Mouse (Mus musculus) neural tube, embryonic 13.5 days (tissue): Measurements from ENCODE around the gene Cyp4f14. TPM values are rescaled to one million over a fixed set of nuclear protein-coding genes. Genes with fewer than 3 reads are reported as not detected.

Source experiments
- ATAC-seq: fragments of 200-750 bp; cut with Nextera tagmentation; 2 replicates; pipeline ENCODE4 v1.8.0; 2017; ENCODE audit warnings: low read depth, mild to moderate bottlenecking, moderate TSS enrichment, moderate library complexity
- H3K27ac ChIP-seq: fragments of 300-500 bp; sonication (generic); replicated peaks from 2 replicates; pipeline ENCODE4 v1.5.1; 2015; ENCODE audit warnings: moderate library complexity, mild to moderate bottlenecking, inconsistent platforms
- H3K27me3 ChIP-seq: fragments of 300-500 bp; sonication (generic); 2 replicates; pipeline ENCODE4 v1.6.1; 2015; ENCODE audit warnings: mild to moderate bottlenecking, inconsistent platforms
- H3K36me3 ChIP-seq: fragments of 300-500 bp; sonication (generic); 2 replicates; pipeline ENCODE4 v1.6.1; 2015; ENCODE audit warnings: mild to moderate bottlenecking, inconsistent platforms
- H3K4me1 ChIP-seq: fragments of 300-500 bp; sonication (generic); replicated peaks from 2 replicates; pipeline ENCODE4 v1.6.1; 2015; ENCODE audit warnings: inconsistent platforms
- H3K4me2 ChIP-seq: fragments of 300-500 bp; sonication (generic); 2 replicates; pipeline ENCODE4 v1.6.1; 2015; ENCODE audit warnings: inconsistent platforms, mild to moderate bottlenecking, moderate library complexity
- H3K4me3 ChIP-seq: fragments of 300-500 bp; sonication (generic); 2 replicates; pipeline ENCODE4 v1.5.1; 2015; ENCODE audit warnings: mild to moderate bottlenecking, inconsistent platforms
- H3K9ac ChIP-seq: fragments of 300-500 bp; sonication (generic); 2 replicates; pipeline ENCODE4 v1.6.1; 2015; ENCODE audit warnings: moderate library complexity, mild to moderate bottlenecking, inconsistent platforms
- H3K9me3 ChIP-seq: fragments of 300-500 bp; sonication (generic); 2 replicates; pipeline ENCODE4 v1.6.1; 2016; ENCODE audit warnings: inconsistent platforms
- WGBS: fragments of 180-500 bp; shearing (Covaris S2); methylation state at CpG from one replicate; pipeline ENCODE4 v1.1.7; 2015; 5-methylcytosine and 5-hydroxymethylcytosine counted together
- polyA plus RNA-seq: library from polyadenylated mRNA; unstranded; fragments of >200 nt; fragmentation: Nextera tagmentation; extraction: Ambion mirVana; gene quantifications from 2 replicates; pipeline ENCODE4 v1.2.1, GENCODE M21; 2015

Cyp4f14 gene
- not detected in 2 replicates for polyA plus RNA-seq

GRCm38 (mm10) chr17:32917131-32917530 is at the start of gene Cyp4f14:
Gene Cyp4f14 (minus strand): TSS chr17:32917342.
- Histone ChIP-seq H3K9ac (no peak within 1 kb of the TSS), H3K36me3 (no peaks in the 10 kb centered on the region), H3K4me3 (no peak within 1 kb of the TSS), H3K9me3 (peaks cover 10% of the 10 kb centered on the region), H3K4me2 (no peak within 1 kb of the TSS), H3K27ac (no peak within 1 kb of the TSS), H3K4me1 (no peaks in the 10 kb centered on the region), H3K27me3 (peaks cover 3% of the 10 kb centered on the region; the same call in 1 of the 2 replicates)
- no peak for ATAC-seq
- WGBS: 74% methylated on average over 2 of the region's 2 CpGs

- H3K4me1 ChIP-seq: peaks cover 18% of the 10 kb centered on the region
- no peaks in the 10 kb centered on the region for H3K27me3 ChIP-seq
- H3K36me3 ChIP-seq: no peaks in the 10 kb centered on the region
- H3K27ac ChIP-seq: peak within 1 kb of the TSS; percentile 84
- H3K4me2 ChIP-seq: peak within 1 kb of the TSS; percentile 84
- H3K9me3 ChIP-seq: no peaks in the 10 kb centered on the region
- peak within 1 kb of the TSS; percentile 81 for H3K9ac ChIP-seq
- H3K4me3 ChIP-seq: peak within 1 kb of the TSS; percentile 84
- WGBS: 0% methylated on average over 33 of the region's 33 CpGs
- peak; percentile 99 for ATAC-seq
Observed at GRCm38 (mm10) chr17:32965623-32966290, 48.6 kb upstream of the Cyp4f14 start, which contains the start of gene Zfp472. Gene Zfp472 (plus strand): TSS chr17:32965814.

GRCm38 (mm10) chr17:32965253-32965622 is 48.1 kb upstream of the Cyp4f14 start:
- Histone ChIP-seq H3K4me3 (peak overlapping the region; percentile 84), H3K4me2 (peak overlapping the region; percentile 84), H3K4me1 (peaks cover 18% of the 10 kb centered on the region), H3K9me3 (no peaks in the 10 kb centered on the region), H3K27me3 (no peaks in the 10 kb centered on the region), H3K36me3 (no peaks in the 10 kb centered on the region), H3K27ac (peak overlapping the region; percentile 39; the same call in 1 of the 2 replicates), H3K9ac (peak overlapping the region; percentile 81)
- under 1% methylated on average over 14 of the region's 14 CpGs for WGBS
- ATAC-seq: peak; percentile 68

GRCm38 (mm10) chr17:32951441-32951840 is 34.3 kb upstream of the Cyp4f14 start:
- peaks cover 4% of the 10 kb centered on the region for H3K4me1 ChIP-seq
- no peak overlapping the region for H3K9ac ChIP-seq
- no peak overlapping the region for H3K4me2 ChIP-seq
- peaks cover 4% of the 10 kb centered on the region; the same call in 1 of the 2 replicates for H3K9me3 ChIP-seq
- H3K27me3 ChIP-seq: no peaks in the 10 kb centered on the region
- H3K36me3 ChIP-seq: no peaks in the 10 kb centered on the region
- no peak for ATAC-seq
- H3K27ac ChIP-seq: no peak overlapping the region
- 34% methylated on average over 16 of the region's 16 CpGs for WGBS
- H3K4me3 ChIP-seq: no peak overlapping the region

GRCm38 (mm10) chr17:32951006-32951405 is 33.9 kb upstream of the Cyp4f14 start:
- no peak overlapping the region for H3K9ac ChIP-seq
- 83% methylated on average over 11 of the region's 11 CpGs for WGBS
- no peaks in the 10 kb centered on the region for H3K27me3 ChIP-seq
- peaks cover 8% of the 10 kb centered on the region for H3K4me1 ChIP-seq
- peaks cover 4% of the 10 kb centered on the region; the same call in 1 of the 2 replicates for H3K9me3 ChIP-seq
- H3K27ac ChIP-seq: no peak overlapping the region
- H3K36me3 ChIP-seq: no peaks in the 10 kb centered on the region
- H3K4me3 ChIP-seq: no peak overlapping the region
- H3K4me2 ChIP-seq: no peak overlapping the region
- no peak for ATAC-seq

GRCm38 (mm10) chr17:32950136-32950535 is 33.0 kb upstream of the Cyp4f14 start:
- no peak for ATAC-seq
- 89% methylated on average over 3 of the region's 3 CpGs for WGBS
- Histone ChIP-seq H3K36me3 (no peaks in the 10 kb centered on the region), H3K4me1 (peaks cover 8% of the 10 kb centered on the region), H3K9ac (no peak overlapping the region), H3K9me3 (peaks cover 4% of the 10 kb centered on the region; the same call in 1 of the 2 replicates), H3K4me2 (no peak overlapping the region), H3K27ac (no peak overlapping the region), H3K4me3 (no peak overlapping the region), H3K27me3 (no peaks in the 10 kb centered on the region)

- H3K9ac ChIP-seq: peak within 1 kb of the TSS; percentile 58
- no peak within 1 kb of the TSS; the same call in 1 of the 2 replicates for H3K27ac ChIP-seq
- no peaks in the 10 kb centered on the region for H3K36me3 ChIP-seq
- 35% methylated on average over 12 of the region's 12 CpGs for WGBS
- peaks cover 8% of the 10 kb centered on the region for H3K4me1 ChIP-seq
- peaks cover 4% of the 10 kb centered on the region; the same call in 1 of the 2 replicates for H3K9me3 ChIP-seq
- peak within 1 kb of the TSS; percentile 62 for H3K4me2 ChIP-seq
- H3K27me3 ChIP-seq: no peaks in the 10 kb centered on the region
- H3K4me3 ChIP-seq: peak within 1 kb of the TSS; percentile 45
- peak; percentile 95 for ATAC-seq
Observed at GRCm38 (mm10) chr17:32947215-32947914, 30.2 kb upstream of the Cyp4f14 start, which contains the start of gene Cyp4f13. Gene Cyp4f13 (minus strand): TSS chr17:32947402.

- 69% methylated on average over 9 of the region's 9 CpGs for WGBS
- Histone ChIP-seq H3K9ac (peak overlapping the region; percentile 58), H3K4me2 (peak overlapping the region; percentile 62), H3K9me3 (peaks cover 4% of the 10 kb centered on the region; the same call in 1 of the 2 replicates), H3K27ac (no peak overlapping the region), H3K27me3 (no peaks in the 10 kb centered on the region), H3K4me1 (peaks cover 8% of the 10 kb centered on the region), H3K36me3 (no peaks in the 10 kb centered on the region), H3K4me3 (peak overlapping the region; percentile 45)
- no peak for ATAC-seq
Observed at GRCm38 (mm10) chr17:32946716-32947115, 29.6 kb upstream of the Cyp4f14 start.

GRCm38 (mm10) chr17:32944402-32945035 is 27.4 kb upstream of the Cyp4f14 start:
- H3K36me3 ChIP-seq: no peaks in the 10 kb centered on the region
- no peak for ATAC-seq
- H3K27ac ChIP-seq: no peak overlapping the region
- H3K27me3 ChIP-seq: no peaks in the 10 kb centered on the region
- H3K9ac ChIP-seq: no peak overlapping the region
- WGBS: 56% methylated on average over 3 of the region's 3 CpGs
- H3K4me2 ChIP-seq: no peak overlapping the region
- no peaks in the 10 kb centered on the region for H3K9me3 ChIP-seq
- H3K4me1 ChIP-seq: peaks cover 8% of the 10 kb centered on the region
- no peak overlapping the region for H3K4me3 ChIP-seq

- ATAC-seq: no peak
- Histone ChIP-seq H3K9ac (no peak overlapping the region), H3K27me3 (no peaks in the 10 kb centered on the region), H3K9me3 (no peaks in the 10 kb centered on the region), H3K4me3 (no peak overlapping the region), H3K36me3 (no peaks in the 10 kb centered on the region), H3K4me1 (peaks cover 8% of the 10 kb centered on the region), H3K4me2 (no peak overlapping the region), H3K27ac (no peak overlapping the region)
- 90% methylated on average over 3 of the region's 3 CpGs for WGBS
Observed at GRCm38 (mm10) chr17:32943661-32944060, 26.5 kb upstream of the Cyp4f14 start.

- H3K4me1 ChIP-seq: no peaks in the 10 kb centered on the region
- H3K4me2 ChIP-seq: no peak overlapping the region
- no peak overlapping the region for H3K9ac ChIP-seq
- H3K9me3 ChIP-seq: no peaks in the 10 kb centered on the region
- H3K36me3 ChIP-seq: no peaks in the 10 kb centered on the region
- H3K27me3 ChIP-seq: no peaks in the 10 kb centered on the region
- 90% methylated on average over 4 of the region's 4 CpGs for WGBS
- no peak overlapping the region for H3K27ac ChIP-seq
- ATAC-seq: no peak
- no peak overlapping the region for H3K4me3 ChIP-seq
Observed at GRCm38 (mm10) chr17:32939831-32940230, 22.7 kb upstream of the Cyp4f14 start.

GRCm38 (mm10) chr17:32927803-32928202 is 10.7 kb upstream of the Cyp4f14 start:
- no peak for ATAC-seq
- Histone ChIP-seq H3K9me3 (no peaks in the 10 kb centered on the region), H3K4me3 (no peak overlapping the region), H3K27ac (no peak overlapping the region), H3K9ac (no peak overlapping the region), H3K4me2 (no peak overlapping the region), H3K4me1 (peaks cover 6% of the 10 kb centered on the region), H3K27me3 (peaks cover 28% of the 10 kb centered on the region), H3K36me3 (no peaks in the 10 kb centered on the region)
- WGBS: 82% methylated on average over 5 of the region's 5 CpGs
